In the genomic region with DNA sequence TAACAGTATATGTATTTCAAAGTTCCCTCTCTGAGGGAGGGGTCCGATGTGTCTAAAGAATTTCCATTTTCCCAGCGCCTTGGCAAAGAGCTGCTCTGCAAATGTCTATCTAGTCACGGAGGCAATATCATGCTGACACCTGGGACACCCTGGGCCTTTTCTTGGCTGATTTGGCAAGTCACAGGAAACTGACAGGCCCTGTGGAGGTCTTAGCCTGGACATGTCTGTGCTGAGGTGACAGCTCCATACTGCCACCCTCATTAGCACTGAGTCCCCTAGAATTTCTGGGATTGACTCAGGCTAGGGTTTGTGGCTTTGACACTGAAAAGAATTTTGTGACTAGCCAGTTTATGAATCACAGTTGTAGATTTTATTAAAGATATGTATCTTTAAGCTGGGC, we compare ENCODE assay signal across 13 mouse cellular contexts.
"Had no signal": no experiment of that assay in that cellular context is flagged by ENCODE, and none has a peak within 500 bp of the region (broad histone marks: within the 10 kb centered on the region; RNA-seq: fewer than 3 reads in every experiment).

No protein-coding gene starts in this region.

- H3K4me3 ChIP-seq: limb, embryonic 10.5 days; liver, embryonic 15.5 days; midbrain, embryonic 10.5 days; midbrain, embryonic 15.5 days; neural tube, embryonic 12.5 days had no signal

- H3K9ac ChIP-seq: liver, embryonic 15.5 days; midbrain, embryonic 15.5 days; neural tube, embryonic 12.5 days had no signal

- H3K27ac ChIP-seq: limb, embryonic 10.5 days; liver, embryonic 15.5 days; midbrain, embryonic 10.5 days; midbrain, embryonic 15.5 days; neural tube, embryonic 12.5 days; stomach, postnatal 0 days had no signal

- H3K4me2 ChIP-seq: liver, embryonic 11.5 days; liver, embryonic 15.5 days; midbrain, embryonic 15.5 days; neural tube, embryonic 12.5 days had no signal

- H3K9me3 ChIP-seq: limb, embryonic 10.5 days; liver, embryonic 15.5 days; midbrain, embryonic 10.5 days; midbrain, embryonic 15.5 days; neural tube, embryonic 12.5 days had no signal

- H3K27me3 ChIP-seq: liver, embryonic 15.5 days; midbrain, embryonic 15.5 days; neural tube, embryonic 12.5 days had no signal

- DNase-seq: kidney, adult 8-10 months; kidney, postnatal 36 days; layer of hippocampus, adult 9-11 months; lung, adult 2 months; lung, postnatal 36 days; thymus, postnatal 4 days had no signal

- ATAC-seq: midbrain, embryonic 15.5 days had no signal

- H3K4me1 ChIP-seq: limb, embryonic 10.5 days; midbrain, embryonic 10.5 days; midbrain, embryonic 15.5 days; neural tube, embryonic 12.5 days had no signal
